Mouse (Mus musculus) left cerebral cortex, postnatal 36 days (tissue): Measurements from ENCODE around the gene Mrln. TPM values are rescaled to one million over a fixed set of nuclear protein-coding genes. Genes with fewer than 3 reads are reported as not detected.

Source experiments
- DNase-seq, 2 experiments: peaks; one replicate each; pipeline ENCODE4 v3.0.0; 2021 to 2022; ENCODE audit warnings: low spot score in 2 of 2, mixed read lengths in 1 of 2
- intact Hi-C: fragments of 180-260 bp; cut with DNase I; formaldehyde crosslinking; loops from one replicate; pipeline ENCODE4 v1.15.1; 2025
- total RNA-seq, 2 experiments: library from RNA; stranded (reverse); gene quantifications; 2 replicates each; pipeline ENCODE4 v1.2.3; 2021

Mrln gene
- not detected for total RNA-seq

DNA sequence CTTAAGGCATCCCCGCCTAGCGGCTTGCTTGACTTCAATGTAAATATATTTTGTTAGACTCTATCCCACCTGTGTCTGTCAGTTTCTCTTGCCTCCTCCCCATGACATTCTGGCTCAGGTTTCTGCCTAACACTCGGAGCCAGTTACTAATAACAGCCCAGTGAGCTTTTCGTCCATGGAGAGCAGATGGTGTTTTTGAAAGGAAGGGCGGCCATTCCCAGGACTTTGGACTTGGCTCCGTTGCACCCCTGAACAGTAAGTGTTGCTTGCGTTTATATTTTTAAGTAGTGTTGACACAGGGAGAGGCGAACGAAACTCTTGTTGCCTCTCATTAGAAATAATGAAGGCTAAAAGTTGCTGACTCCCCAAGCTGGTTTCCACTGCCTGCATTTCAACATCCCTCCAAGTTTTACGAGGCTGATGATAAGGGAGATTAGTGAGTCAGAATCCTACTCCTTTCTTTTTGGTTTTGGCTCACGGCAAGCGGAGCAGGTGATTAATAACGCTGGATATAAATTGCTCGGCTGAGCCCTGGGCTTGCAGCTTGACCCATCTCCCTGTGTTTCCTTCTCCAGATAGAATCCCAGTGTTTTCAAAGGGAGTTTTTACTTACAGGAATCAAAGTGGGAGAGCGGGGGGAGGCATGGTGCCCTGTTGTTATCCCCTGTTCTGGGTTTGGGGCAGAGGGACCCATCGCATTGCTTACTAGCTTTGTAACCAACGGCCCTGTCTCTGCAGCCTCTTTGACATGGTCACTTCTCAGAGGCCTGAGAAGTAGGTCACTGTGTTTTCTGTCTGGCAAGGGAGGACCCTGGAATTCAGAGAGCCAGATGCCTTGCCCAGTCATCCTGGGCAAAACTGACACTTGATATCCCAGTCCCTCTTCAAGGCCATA, at the start of gene Mrln:
Gene Mrln, plus strand, starts transcription at position 160 of the 895 bp plus-strand sequence.
- intact Hi-C loops: loop anchor here (5.0 kb wide), 1 partner anchor 43 kb away; the partner anchor contains the start of gene Slc16a9
- no peak for DNase-seq

GRCm38 (mm10) chr10:70156431-70157165, 47.9 kb upstream of the Mrln start:
- no peak for DNase-seq
- intact Hi-C loops: no loop called here

GRCm38 (mm10) chr10:70159651-70160320, 44.7 kb upstream of the Mrln start:
- peak in 1 of 2 experiments; percentile 33 for DNase-seq
- intact Hi-C loops: no loop called here

DNA sequence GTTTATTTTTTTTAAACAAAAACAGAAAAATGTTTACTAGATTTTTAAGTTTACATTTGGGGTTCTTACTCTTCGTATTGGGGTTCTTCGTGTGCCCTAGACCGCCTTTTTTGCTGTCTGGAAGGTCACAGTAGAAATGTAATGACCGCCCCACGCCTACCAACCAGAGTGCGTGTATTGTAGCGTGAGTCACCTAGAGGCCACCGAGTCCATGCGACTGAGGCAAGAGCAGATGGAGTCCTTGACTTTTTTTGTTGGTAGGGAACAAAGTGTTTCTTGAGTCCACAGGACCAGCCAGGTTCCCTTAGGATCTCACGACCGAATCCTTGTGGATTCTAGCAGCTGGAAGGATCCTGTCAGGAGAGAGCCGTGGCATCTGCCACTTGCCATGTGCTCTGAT, 43.7 kb upstream of the Mrln start:
- intact Hi-C loops: no loop called here
- no peak for DNase-seq

DNA sequence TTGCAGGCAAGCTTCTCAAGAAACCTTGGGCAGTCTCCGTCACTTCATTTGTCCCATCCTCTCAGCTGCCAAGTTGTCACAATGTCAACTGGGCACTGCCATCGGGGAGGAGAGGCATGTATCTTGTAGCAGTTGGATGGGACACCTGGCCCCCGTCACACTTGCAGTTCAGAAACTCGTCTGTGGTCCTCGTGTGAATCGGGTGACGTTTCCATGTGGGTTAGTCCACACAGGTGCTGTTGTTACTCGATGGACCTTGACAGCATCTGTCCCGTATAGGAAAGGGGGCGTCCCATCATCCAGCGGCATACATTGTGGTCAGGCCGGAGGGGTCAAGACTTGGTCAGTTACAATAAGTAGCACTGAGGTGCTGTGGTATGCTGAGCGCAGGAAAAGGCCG, 43.0 kb upstream of the Mrln start:
- no peak for DNase-seq
- intact Hi-C loops: no loop called here

- DNase-seq: no peak
- intact Hi-C loops: no loop called here
Measured at GRCm38 (mm10) chr10:70163681-70164080, 40.8 kb upstream of the Mrln start.

GRCm38 (mm10) chr10:70165877-70166276, 38.6 kb upstream of the Mrln start:
- peak; percentile 31 to 54 for DNase-seq
- intact Hi-C loops: loop anchor here (5.0 kb wide), 1 partner anchor 69 kb away; the partner anchor contains the start of gene Ccdc6

DNA sequence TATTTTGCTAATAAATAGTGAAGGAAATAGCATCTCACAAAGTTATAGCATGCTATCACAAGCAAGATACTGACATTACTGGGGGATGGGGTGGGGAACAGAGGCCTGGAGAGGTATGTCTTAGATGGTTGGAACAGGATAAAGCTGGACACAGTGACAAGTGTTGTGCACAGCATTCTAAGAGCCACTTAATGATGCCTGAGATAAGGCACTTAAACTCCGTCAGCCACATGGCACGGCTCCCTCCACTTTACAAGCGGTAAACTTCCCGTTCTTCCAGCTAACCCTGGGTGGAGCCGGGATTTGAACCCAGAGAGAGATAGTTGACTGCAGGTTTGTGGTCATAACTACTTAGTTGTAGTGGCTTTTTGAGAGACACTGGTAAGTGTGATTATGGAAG, 38.0 kb upstream of the Mrln start:
- intact Hi-C loops: loop anchor here (5.0 kb wide), 1 partner anchor 69 kb away; the partner anchor contains the start of gene Ccdc6
- no peak for DNase-seq

DNA sequence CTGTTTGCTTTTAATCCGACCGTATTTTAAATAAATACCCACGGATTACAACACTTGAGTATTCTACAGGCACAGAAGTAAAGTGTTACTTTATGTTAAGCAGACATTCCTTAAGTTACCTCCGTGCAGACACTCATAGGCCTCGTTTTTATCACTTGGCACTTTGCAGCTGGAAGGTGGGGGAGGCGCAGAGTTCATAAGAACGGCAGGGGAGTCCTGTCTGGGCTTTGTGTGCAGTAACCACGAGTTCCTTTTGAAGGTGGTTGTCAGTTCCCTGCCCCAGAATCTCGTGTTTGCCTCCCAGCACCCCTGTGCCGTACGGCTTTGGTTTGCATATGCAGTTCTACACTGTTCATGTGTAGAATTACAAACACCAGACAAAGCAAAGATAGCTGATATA, 36.8 kb upstream of the Mrln start:
- no peak for DNase-seq
- intact Hi-C loops: loop anchor here (5.0 kb wide), 1 partner anchor 70 kb away; the partner anchor contains the start of gene Ccdc6

DNA sequence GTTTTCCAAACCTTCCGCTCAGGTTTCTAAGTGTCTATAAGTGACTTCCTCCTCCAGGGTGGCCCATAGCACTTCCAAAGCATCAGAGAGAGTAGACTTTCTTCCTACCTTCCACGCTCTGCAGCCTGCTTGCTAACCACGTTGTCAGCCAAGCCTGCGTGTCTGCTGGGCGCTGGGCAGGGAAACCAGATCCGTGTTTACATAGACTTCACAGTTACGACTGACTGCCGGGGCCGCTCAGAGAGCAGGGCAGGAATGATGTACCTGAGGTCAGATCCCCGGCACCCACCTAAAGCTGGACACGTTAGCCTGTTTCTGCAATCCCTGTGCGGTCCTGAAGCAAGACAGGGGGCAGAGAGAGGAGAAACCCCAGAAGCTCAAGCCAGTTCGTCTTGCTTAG, 36.1 kb upstream of the Mrln start:
- peak in 1 of 2 experiments; percentile 28 for DNase-seq
- intact Hi-C loops: loop anchor here (5.0 kb wide), 1 partner anchor 71 kb away; the partner anchor contains the start of gene Ccdc6

- DNase-seq: peak; percentile 41 to 68
- intact Hi-C loops: loop anchor here (5.0 kb wide), 1 partner anchor 72 kb away; the partner anchor contains the start of gene Ccdc6
Measured at GRCm38 (mm10) chr10:70169044-70169443, 35.4 kb upstream of the Mrln start.

GRCm38 (mm10) chr10:70173314-70173713, 31.1 kb upstream of the Mrln start:
- DNase-seq: peak in 1 of 2 experiments; percentile 37
- intact Hi-C loops: no loop called here

- intact Hi-C loops: no loop called here
- no peak for DNase-seq
Measured at GRCm38 (mm10) chr10:70174494-70175190, 29.8 kb upstream of the Mrln start.

DNA sequence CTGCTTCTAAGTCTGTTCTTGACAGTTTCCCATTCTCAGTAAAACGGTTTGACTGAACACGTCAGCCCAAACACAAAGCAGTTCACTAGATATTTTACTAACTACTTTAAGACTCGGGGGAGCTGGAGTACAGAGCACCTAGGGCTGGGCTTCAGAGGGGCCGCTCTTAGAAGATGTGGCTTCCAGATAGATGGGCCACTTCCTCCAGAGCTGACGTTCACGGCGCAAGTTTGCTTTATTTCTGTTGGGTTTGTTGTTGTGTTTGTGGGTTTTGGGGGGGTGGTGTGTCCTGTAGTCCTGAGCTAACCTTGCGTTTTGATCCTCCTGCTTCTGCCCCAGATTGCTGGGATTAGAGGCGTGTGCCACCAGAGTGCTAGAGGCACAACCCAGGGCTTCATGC, 23.7 kb upstream of the Mrln start:
- intact Hi-C loops: loop anchor here (10.0 kb wide), 1 partner anchor 156 kb away; no protein-coding TSS in a partner anchor
- DNase-seq: no peak

GRCm38 (mm10) chr10:70181279-70181972, 23.0 kb upstream of the Mrln start:
- no peak for DNase-seq
- intact Hi-C loops: loop anchor here (10.0 kb wide), 1 partner anchor 157 kb away; no protein-coding TSS in a partner anchor

GRCm38 (mm10) chr10:70183210-70184080, 21.0 kb upstream of the Mrln start:
- no peak for DNase-seq
- intact Hi-C loops: loop anchor here (10.0 kb wide), 1 partner anchor 159 kb away; no protein-coding TSS in a partner anchor

GRCm38 (mm10) chr10:70186136-70186535, 18.3 kb upstream of the Mrln start:
- no peak for DNase-seq
- intact Hi-C loops: loop anchor here (10.0 kb wide), 1 partner anchor 161 kb away; no protein-coding TSS in a partner anchor
